Mouse (Mus musculus) lung, embryonic 14.5 days (tissue): ENCODE measurements at regions not wholly inside any gene's neighbourhood (a gene's known extent, or its start where the extent isn't known, plus 50 kb on each side); places are given as distances from the start of the nearest gene placed in this dataset.

Source experiments
- ATAC-seq: fragments of 200-750 bp; cut with Nextera tagmentation; 2 replicates; pipeline ENCODE4 v1.8.0; 2017; ENCODE audit warnings: mild to moderate bottlenecking, moderate TSS enrichment, moderate library complexity; ENCODE audit not compliant: insufficient read depth
- DNase-seq: peaks from one replicate; pipeline ENCODE4 v3.0.0-alpha.2; 2015
- H3K27ac ChIP-seq: fragments of 300-500 bp; sonication (generic); 2 replicates; pipeline ENCODE4 v1.5.1; 2014; ENCODE audit warnings: low read depth, mild to moderate bottlenecking, moderate library complexity
- H3K27me3 ChIP-seq: fragments of 300-500 bp; sonication (generic); 2 replicates; pipeline ENCODE4 v1.6.1; 2014; ENCODE audit warnings: low read length, control low read depth; ENCODE audit not compliant: insufficient read depth
- H3K36me3 ChIP-seq: fragments of 300-500 bp; sonication (generic); 2 replicates; pipeline ENCODE4 v1.6.1; 2014; ENCODE audit warnings: control low read depth; ENCODE audit not compliant: insufficient read depth
- H3K4me1 ChIP-seq: fragments of 300-500 bp; sonication (generic); 2 replicates; pipeline ENCODE4 v1.6.1; 2014; ENCODE audit warnings: antibody characterized with exemption, control low read depth; ENCODE audit not compliant: insufficient read depth
- H3K4me2 ChIP-seq: fragments of 300-500 bp; sonication (generic); 2 replicates; pipeline ENCODE4 v1.6.1; 2014; ENCODE audit warnings: mild to moderate bottlenecking
- H3K4me3 ChIP-seq: fragments of 300-500 bp; sonication (generic); 2 replicates; pipeline ENCODE4 v1.5.1; 2014; ENCODE audit warnings: low read depth, low read length
- H3K9ac ChIP-seq: fragments of 300-500 bp; sonication (generic); 2 replicates; pipeline ENCODE4 v1.6.1; 2014
- H3K9me3 ChIP-seq: fragments of 300-500 bp; sonication (generic); 2 replicates; pipeline ENCODE4 v1.6.1; 2016; ENCODE audit warnings: low read depth, low read length, control low read depth
- CTCF ChIP-seq: IDR thresholded peaks from 2 replicates; pipeline ENCODE4 v1.5.1; 2016; ENCODE audit warnings: antibody characterized with exemption, low read depth
- whole genome bisulfite sequencing: fragments of 180-500 bp; shearing (Covaris S2); extraction: QIAGEN DNeasy Blood & Tissue Kit; methylation state at CpG from one replicate; pipeline ENCODE4 v1.1.7; 2014; 5-methylcytosine and 5-hydroxymethylcytosine counted together

DNA sequence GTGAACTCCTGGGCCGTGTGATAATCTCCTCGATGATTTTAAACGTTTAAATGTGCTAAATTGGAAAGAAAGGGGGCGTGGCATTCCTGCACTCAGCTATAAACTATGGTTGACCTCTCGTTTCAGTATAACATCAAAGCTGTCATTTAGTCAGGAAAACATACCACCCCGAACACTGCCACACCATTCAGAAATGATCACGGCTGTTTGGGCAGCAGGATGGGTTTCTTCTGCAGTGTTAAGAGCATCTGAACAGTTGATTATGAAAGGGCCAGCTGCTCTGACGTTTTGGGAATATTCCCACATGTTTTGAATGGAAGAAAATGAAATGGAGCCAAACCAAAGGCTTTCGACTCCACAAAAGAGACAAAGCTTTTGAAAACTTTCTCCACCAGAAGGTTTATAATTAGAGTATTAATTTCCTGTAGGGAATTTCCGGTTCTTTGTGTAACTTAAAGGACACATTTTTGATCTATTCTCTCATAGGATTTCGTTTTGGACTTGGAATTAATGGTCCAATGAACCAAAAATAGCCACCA lies 85.5 kb upstream of the Arhgap24 start:
- H3K27me3 ChIP-seq, result no peaks in the 10 kb centered on the region
- H3K4me2 ChIP-seq, result no peak overlapping the region
- no peaks in the 10 kb centered on the region for H3K9me3 ChIP-seq
- H3K36me3 ChIP-seq, result no peaks in the 10 kb centered on the region
- H3K27ac ChIP-seq, result no peak overlapping the region
- H3K4me3 ChIP-seq, result no peak overlapping the region
- TF ChIP-seq CTCF, result no peak
- 35% methylated on average over 11 of the region's 11 CpGs for WGBS
- no peaks in the 10 kb centered on the region for H3K4me1 ChIP-seq
- no peak overlapping the region for H3K9ac ChIP-seq
- DNase-seq, result peak; percentile 7
- no peak for ATAC-seq

DNA sequence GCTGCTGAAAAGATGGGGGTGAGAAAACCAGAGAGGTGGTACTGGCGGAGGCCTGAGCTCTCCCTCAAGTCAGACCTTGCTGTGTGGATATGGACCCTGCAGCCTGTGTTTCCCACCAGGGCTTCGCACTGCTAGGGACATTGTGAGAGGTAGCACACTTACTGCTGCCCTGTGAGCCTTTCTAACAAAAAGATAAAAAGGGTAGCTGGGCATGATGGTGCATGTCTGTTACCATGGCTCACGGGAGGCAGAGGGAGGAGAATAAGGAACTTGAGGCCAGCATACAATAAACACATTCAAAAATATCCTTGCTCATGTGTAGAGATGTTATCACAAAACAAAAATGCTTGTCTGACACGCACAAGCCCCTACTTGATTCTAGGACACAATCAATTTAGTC lies 82.2 kb upstream of the Arhgap24 start:
- H3K27ac ChIP-seq, result no peak overlapping the region
- 68% methylated on average over 4 of the region's 4 CpGs for WGBS
- no peaks in the 10 kb centered on the region for H3K4me1 ChIP-seq
- no peak for ATAC-seq
- no peak overlapping the region for H3K4me2 ChIP-seq
- no peaks in the 10 kb centered on the region for H3K9me3 ChIP-seq
- no peak for DNase-seq
- H3K4me3 ChIP-seq, result no peak overlapping the region
- H3K9ac ChIP-seq, result no peak overlapping the region
- no peaks in the 10 kb centered on the region for H3K27me3 ChIP-seq
- TF ChIP-seq CTCF, result no peak
- H3K36me3 ChIP-seq, result no peaks in the 10 kb centered on the region

DNA sequence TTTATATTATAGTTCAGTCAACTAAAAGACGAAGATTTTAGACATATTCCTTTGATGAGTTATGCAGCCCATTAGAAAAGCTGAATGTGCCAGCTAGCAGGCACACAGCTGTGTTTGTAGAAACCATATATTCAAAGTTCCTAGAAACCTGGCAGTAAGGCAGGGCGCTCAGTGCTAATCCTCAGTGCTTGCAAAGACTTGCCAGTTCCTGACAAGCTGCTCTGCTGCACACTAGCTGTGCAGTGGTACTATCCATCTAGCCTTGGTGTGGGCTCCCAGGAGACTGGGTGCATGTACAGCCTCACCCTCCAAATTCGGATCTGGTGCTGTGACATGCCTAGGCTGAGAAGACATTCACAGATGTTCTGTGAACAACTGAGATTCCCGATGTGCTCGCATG lies 63.5 kb upstream of the Arhgap24 start:
- H3K4me2 ChIP-seq, result no peak overlapping the region
- H3K9me3 ChIP-seq, result no peaks in the 10 kb centered on the region
- H3K4me1 ChIP-seq, result no peaks in the 10 kb centered on the region
- 67% methylated on average over 5 of the region's 5 CpGs for WGBS
- ATAC-seq (no peak), DNase-seq (no peak)
- no peak overlapping the region for H3K4me3 ChIP-seq
- no peak for TF ChIP-seq CTCF
- no peak overlapping the region for H3K27ac ChIP-seq
- no peak overlapping the region for H3K9ac ChIP-seq
- no peaks in the 10 kb centered on the region for H3K27me3 ChIP-seq
- no peaks in the 10 kb centered on the region for H3K36me3 ChIP-seq

GRCm38 (mm10) chr5:102419089-102419488 lies 62.1 kb upstream of the Arhgap24 start:
- no peaks in the 10 kb centered on the region for H3K27me3 ChIP-seq
- H3K9ac ChIP-seq, result no peak overlapping the region
- no peaks in the 10 kb centered on the region for H3K9me3 ChIP-seq
- no peak overlapping the region for H3K4me3 ChIP-seq
- ATAC-seq, result no peak
- H3K4me1 ChIP-seq, result no peaks in the 10 kb centered on the region
- H3K4me2 ChIP-seq, result no peak overlapping the region
- 38% methylated on average over 1 of the region's 1 CpGs for WGBS
- peak; percentile 77 for TF ChIP-seq CTCF
- H3K36me3 ChIP-seq, result no peaks in the 10 kb centered on the region
- H3K27ac ChIP-seq, result no peak overlapping the region
- peak; percentile 76 for DNase-seq

DNA sequence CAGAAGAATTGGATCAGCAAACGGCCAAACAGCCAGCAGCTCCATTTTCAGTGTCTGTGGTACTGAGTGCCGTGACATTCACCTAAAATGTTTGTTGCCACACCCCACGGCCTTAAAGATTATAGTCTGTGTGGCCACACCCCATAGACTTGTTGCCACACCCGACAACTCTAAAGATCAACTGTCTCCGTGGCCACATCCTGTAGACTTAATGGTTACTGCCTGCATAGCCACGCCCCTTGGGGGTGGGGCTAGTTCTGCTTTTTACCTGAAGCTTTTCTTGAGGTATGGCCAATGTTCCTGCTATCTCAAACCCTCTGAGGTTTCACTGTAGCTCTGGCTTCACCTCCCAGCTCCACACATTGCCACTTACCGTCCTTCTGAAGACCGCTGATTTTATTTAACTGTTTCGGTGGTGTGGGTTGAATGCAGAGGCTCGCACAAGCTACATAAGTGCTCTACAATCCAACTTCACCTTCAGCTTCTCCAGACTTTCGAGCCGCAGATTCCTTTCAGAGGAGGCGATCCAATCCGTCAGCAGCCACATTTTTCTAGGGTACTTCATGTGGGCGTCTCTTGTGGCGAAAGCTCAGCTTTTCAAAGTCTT lies 56.5 kb upstream of the Arhgap24 start:
- no peaks in the 10 kb centered on the region for H3K27me3 ChIP-seq
- no peak overlapping the region for H3K4me2 ChIP-seq
- ATAC-seq, result no peak
- H3K27ac ChIP-seq, result no peak overlapping the region
- H3K9ac ChIP-seq, result no peak overlapping the region
- 75% methylated on average over 16 of the region's 16 CpGs for WGBS
- H3K36me3 ChIP-seq, result no peaks in the 10 kb centered on the region
- TF ChIP-seq CTCF, result no peak
- H3K4me1 ChIP-seq, result no peaks in the 10 kb centered on the region
- DNase-seq, result peak; percentile 13
- no peaks in the 10 kb centered on the region for H3K9me3 ChIP-seq
- no peak overlapping the region for H3K4me3 ChIP-seq

- Histone ChIP-seq H3K4me3 (no peak overlapping the region), H3K36me3 (no peaks in the 10 kb centered on the region), H3K9me3 (no peaks in the 10 kb centered on the region), H3K27ac (no peak overlapping the region), H3K4me2 (no peak overlapping the region), H3K9ac (no peak overlapping the region), H3K4me1 (no peaks in the 10 kb centered on the region), H3K27me3 (no peaks in the 10 kb centered on the region)
- WGBS, result 46% methylated on average over 3 of the region's 3 CpGs
- peak; percentile 52 for DNase-seq
- ATAC-seq, result peak; percentile 52; the same call in 1 of the 2 replicates
- TF ChIP-seq CTCF, result no peak
Measured at GRCm38 (mm10) chr5:102428310-102428709, 52.9 kb upstream of the Arhgap24 start.
